Mouse (Mus musculus) ES-E14 (cell line): ENCODE data around the gene 6430571L13Rik.

Experiments used
- ZC3H11A ChIP-seq: IDR thresholded peaks from 2 replicates; pipeline ENCODE4 v1.6.1; 2012; ENCODE audit warnings: low read depth, mild to moderate bottlenecking, inconsistent platforms, low read length, borderline replicate concordance
- ZNF384 ChIP-seq: IDR thresholded peaks from 2 replicates; pipeline ENCODE4 v1.6.1; 2012; ENCODE audit warnings: low read depth, low read length, inconsistent platforms

DNA sequence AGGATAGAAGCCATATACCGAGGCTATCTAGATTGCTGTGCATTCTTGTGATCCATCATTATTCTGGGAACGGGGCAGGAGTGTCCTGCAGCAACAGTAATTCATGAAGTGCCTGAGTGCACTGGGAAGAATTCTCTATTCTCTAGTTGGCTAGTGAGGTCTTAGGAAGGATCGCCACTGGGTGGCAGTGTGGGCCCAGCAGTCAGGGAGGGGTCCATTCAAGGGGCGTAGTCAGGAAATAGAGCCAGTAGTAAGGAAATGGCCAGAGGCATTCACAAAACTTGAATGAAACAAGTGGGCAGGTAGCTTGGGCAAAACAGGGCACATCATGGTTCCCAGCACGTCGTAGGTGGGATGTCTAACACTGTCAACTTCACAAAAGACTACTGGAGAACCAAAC, 46.2 kb upstream of the 6430571L13Rik start:
- TF ChIP-seq ZC3H11A (no peak), ZNF384 (no peak)
